Mouse (Mus musculus): ENCODE results near the gene Klhdc7b. TPM values are rescaled to one million over a fixed set of nuclear protein-coding genes. Genes with fewer than 3 reads are reported as not detected.

The Klhdc7b gene
- total RNA-seq, 2 experiments from 2014 or later: not detected

DNA sequence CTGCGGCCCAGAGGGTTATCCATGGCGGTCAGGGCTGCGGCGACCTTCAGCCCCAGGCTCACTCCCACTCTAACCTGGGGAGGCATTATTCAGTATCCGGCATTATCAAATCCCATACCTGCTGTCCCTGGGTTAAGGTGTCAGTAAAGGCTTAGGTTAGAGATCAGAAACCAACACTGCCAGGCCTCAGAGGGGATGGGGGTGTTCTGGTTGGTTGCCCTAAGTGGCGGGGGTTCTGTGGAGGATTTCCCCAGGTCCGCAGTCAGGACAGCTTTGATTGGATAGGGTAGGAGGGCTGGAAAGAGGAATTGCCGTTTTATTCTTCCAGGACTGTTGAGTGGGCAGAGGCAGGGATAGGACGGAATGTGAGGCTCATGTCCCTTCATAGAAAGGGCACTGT lies 10.4 kb upstream of the Klhdc7b start:
- no peak for ATAC-seq (replicated peaks; ENCODE audit: low FRiP score, poor library complexity, severe bottlenecking)

DNA sequence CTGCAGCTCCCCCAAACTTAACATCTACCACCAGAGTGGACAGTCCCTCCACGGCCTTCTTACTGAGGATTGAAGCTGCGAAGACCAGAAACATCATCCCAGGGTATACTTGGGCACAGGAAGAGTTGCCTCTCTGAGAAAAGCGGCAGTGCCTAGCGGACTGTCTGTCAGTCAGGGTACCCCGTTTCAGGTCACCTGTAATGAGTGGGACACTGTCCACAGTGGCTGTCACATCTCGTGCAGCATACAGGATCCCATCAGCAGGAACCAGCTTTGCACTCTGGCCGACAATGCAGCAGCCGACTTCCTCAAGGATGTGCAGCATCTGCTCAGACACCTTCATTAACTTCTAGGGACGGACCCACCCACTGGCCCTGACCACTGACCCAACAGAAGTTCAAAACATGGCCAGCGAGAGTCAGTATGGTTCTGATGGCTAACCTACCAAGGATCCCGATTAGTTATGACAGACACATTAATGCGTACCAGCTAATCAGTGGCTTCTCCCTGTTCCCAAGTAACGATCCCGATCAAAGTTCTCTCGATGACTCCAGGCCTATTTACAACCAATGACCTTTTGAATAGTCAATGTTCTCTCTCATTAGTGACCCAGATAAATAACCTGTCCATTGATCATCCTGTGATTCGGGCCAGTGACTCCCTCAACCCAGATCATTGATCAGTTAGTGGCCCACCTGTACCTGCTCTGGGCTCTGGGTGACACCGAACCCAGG lies 9.7 kb upstream of the Klhdc7b start:
- ATAC-seq (replicated peaks; ENCODE audit: low FRiP score, poor library complexity, severe bottlenecking): no peak

DNA sequence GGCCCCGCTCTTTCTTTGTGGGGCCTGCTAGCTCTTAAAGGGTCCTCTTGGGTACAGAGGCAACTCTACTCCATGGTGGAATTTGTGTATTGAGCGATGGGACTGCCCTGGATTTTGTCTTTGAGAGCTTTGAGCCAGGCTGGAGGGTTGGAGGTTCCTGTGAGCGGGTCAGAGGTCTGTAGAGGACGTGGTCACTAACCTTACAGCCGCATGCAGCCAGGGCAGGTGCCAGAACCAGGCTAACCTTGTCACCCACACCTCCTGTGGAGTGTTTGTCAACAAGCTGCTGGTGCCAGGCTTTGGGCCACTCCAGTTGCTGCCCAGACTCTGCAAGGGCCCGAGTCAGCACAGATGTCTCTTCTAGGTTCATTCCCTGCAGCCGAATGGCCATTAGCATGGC lies 8.7 kb upstream of the Klhdc7b start:
- ATAC-seq (replicated peaks; ENCODE audit: low FRiP score, poor library complexity, severe bottlenecking): no peak

GRCm38 (mm10) chr15:89376957-89377356 lies 7.8 kb upstream of the Klhdc7b start, which contains the start of gene Tymp:
Gene Tymp, minus strand, starts transcription at chr15:89377039.
- ATAC-seq (replicated peaks; ENCODE audit: low FRiP score, poor library complexity, severe bottlenecking): no peak

- ATAC-seq (replicated peaks; ENCODE audit: low FRiP score, poor library complexity, severe bottlenecking): no peak
Observed at GRCm38 (mm10) chr15:89377362-89377761, 7.4 kb upstream of the Klhdc7b start.

DNA sequence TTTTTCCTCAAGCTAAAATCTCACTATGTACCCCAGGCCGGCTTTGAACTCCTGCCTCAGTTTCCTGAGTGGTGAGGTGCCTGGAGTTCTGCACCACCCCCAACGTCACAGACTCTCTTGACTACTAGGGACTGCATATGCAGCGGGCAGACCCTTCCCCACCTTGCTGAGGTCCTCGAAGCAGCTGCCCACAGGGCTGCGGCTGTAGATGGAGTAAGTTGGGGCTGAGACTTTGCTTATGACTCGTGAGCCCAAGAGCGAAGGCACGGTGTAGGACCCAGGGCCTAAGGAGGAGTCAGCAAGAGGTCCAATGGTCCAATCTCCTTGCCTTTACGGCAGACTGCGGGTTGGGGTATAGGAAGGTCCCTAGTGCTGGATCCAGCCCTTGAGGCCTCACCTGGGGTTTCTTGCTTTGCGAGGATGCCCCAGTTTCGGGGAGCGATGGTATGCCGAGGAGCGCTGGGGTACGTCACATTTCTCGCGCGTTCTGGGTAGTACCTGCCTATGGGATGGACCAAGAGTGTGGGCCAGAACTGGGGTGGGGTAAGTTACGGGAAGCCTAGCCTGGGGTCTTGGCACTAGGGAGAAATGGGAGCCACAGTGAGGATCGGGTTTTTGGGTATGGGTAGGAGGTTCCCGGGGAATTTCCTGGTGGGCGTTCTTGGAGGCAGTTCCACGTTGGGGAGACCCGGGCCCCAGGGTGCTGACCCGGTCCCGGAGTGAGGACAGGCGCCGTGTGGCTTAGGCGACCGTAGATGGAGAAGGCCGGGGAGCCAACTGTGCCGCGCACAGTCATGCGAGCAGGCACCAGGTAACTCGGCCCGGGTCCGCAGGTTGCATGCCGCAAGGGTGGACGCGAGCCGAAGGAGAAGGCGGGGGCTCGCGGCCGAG lies 6.5 kb upstream of the Klhdc7b start:
- no peak for ATAC-seq (replicated peaks; ENCODE audit: low FRiP score, poor library complexity, severe bottlenecking)

- ATAC-seq (replicated peaks; ENCODE audit: low FRiP score, poor library complexity, severe bottlenecking): no peak
Observed at GRCm38 (mm10) chr15:89378831-89379401, 5.8 kb upstream of the Klhdc7b start, which contains the start of gene Odf3b. Gene Odf3b, minus strand, starts transcription at chr15:89379282.

DNA sequence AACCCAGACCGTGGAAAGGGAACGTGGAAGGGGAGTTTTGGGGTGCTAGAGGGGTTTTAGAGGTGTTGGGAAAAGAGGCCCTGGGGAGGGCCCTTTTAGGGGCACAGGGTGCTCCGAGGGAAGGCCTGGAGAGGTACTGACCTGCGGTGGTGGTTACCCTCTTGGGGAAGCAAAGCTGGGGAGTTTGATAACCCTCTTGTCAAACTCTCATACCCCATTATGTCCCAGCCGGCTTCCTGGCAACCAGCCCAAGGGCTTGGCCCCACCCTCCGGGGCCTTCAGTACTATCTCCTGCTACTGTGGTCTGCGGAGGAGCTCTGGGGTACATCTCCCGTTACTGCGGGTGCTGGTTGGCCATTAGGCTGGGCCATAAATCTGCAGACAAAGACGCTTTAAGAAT lies 5.3 kb upstream of the Klhdc7b start:
- no peak for ATAC-seq (replicated peaks; ENCODE audit: low FRiP score, poor library complexity, severe bottlenecking)

DNA sequence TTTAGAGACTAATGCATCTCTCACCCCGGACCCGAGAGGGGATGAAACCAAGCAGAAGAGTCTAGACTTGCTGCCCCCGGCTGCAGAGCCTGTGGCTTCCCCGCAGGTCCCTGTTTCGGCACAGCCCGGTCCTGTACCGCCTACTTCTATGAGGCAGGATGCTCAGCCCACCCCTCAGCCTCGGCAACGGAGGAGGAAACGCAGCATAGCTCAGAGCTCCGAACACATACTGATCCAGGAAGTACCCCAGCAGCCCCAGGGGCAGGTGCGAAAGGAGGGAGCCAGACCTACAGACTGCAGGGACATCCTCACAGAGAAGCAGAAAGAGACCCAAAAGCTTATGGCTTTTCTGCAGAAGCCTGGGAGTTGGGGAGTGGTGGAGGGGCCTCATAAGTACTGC lies 2.4 kb downstream of the Klhdc7b start:
- no peak for ATAC-seq (replicated peaks; ENCODE audit: low FRiP score, poor library complexity, severe bottlenecking)

DNA sequence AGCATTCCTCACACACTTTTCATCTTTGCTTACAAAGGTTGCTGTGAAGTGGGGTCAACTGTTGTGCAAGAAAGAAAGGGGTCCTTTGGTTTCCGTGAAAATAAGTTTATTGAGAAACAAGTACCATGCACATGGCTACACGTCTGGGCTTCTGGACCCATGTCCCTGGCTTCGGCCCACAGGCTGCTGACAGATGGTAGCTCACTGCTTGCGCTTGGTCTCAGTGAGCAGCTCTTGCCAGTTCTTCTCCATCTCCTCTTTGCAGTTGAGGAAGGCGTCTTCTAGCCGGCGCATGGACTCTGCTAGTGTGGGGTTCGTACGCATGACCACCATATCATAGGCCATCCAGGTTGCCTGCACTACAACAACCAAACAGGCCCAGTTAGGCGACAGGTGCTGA lies 5.4 kb downstream of the Klhdc7b start:
- no peak for ATAC-seq (replicated peaks; ENCODE audit: low FRiP score, poor library complexity, severe bottlenecking)

DNA sequence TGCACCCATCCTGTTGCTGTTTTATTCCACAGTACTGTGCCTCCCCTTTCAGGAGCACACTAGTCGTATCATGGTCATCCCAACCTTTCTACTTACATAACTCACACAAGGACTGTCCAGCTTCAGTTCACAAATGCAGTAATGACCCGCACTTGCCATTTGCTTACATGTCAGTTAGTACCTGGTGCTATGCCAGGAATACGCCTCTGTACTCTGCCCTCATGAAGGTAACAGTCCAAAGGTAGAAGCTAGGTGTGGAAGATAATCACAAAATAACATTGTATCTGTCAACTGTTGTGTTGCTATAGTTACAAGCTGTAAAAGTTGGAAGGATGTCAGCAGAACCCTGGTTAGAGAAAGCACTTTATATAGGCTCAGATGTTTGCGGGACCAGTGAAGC lies 12.2 kb downstream of the Klhdc7b start:
- ATAC-seq (replicated peaks; ENCODE audit: low FRiP score, poor library complexity, severe bottlenecking): no peak

DNA sequence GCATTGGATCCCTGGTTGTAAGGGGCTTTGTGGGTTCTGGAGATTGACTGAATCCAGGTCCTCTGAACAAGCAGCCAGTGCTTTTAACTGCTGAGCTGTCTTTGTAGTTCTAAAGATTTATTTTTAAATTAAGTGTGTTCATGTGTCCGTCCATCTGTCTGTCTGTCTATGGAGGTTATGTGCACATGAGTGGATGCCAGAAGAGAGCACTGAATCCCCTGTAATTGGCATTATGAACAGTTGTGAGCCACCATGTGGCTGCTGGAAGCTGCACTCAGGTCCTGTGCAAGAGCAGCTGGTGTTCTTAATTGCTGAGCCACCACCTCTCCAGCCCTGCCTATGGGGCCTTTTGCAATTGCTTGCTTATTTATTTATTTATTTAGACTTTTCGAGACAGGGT lies 13.4 kb downstream of the Klhdc7b start:
- ATAC-seq (replicated peaks; ENCODE audit: low FRiP score, poor library complexity, severe bottlenecking): no peak

DNA sequence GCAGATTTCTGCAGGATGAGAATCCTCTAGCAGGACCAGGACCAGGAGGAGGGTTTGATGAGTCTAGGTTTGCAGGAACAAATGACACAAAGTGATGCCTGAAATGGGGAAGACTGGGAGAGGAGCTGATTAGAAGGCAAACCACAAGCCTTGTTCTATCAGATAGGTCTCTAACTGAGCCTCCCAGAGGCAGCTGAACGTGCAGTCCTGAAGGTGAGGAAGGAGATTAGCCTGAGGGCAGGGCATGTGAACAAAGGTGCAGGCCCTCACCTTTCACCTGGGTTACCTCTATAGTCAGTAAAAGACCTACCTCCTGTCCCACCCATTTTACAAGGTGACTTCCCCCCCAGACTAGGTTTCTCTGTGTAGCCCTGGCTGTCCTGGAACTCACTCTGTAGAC lies 15.0 kb downstream of the Klhdc7b start:
- ATAC-seq (replicated peaks; ENCODE audit: low FRiP score, poor library complexity, severe bottlenecking): no peak

DNA sequence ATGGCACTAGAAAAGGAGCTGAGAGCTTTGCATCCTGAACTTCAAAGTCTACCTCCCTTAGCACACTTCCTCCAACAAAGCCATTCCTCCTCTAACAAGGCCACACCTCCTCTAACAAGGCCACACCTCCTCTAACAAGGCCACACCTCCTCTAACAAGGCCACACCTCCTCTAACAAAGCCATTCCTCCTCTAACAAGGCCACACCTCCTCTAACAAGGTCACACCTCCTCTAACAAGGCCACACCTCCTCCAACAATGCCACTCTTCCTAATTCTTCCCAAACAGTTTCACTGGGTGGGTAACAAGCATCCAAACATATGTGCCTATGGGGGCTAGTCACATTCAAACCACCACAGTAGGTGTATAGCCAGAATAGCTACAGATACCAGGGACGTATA lies 17.8 kb downstream of the Klhdc7b start:
- no peak for ATAC-seq (replicated peaks; ENCODE audit: low FRiP score, poor library complexity, severe bottlenecking)

GRCm38 (mm10) chr15:89404831-89405623 lies 20.3 kb downstream of the Klhdc7b start:
- no peak for ATAC-seq (replicated peaks; ENCODE audit: low FRiP score, poor library complexity, severe bottlenecking)

DNA sequence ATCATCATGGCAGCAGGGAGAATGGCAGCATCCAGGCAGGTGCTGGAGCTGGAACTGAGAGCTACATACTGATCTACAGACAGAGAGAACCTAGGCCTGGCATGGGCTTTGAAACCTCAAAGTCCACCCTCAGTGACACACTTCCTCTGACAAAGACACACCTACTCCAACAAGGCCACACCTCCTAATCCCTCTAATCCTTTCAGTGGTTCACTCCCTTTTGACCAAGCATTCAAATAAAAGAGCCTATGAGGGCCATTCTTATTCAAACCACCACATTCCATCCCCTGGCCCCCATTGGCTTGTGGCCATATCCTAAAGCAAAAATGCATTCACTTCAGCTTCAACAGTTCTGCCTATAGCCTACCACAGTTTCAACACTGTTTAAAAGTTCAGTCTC lies 22.0 kb downstream of the Klhdc7b start:
- no peak for ATAC-seq (replicated peaks; ENCODE audit: low FRiP score, poor library complexity, severe bottlenecking)

GRCm38 (mm10) chr15:89410118-89410517 lies 25.4 kb downstream of the Klhdc7b start, which contains the start of gene Syce3:
Gene Syce3, minus strand, starts transcription at chr15:89410503.
- ATAC-seq (replicated peaks; ENCODE audit: low FRiP score, poor library complexity, severe bottlenecking): no peak; the same call in 1 of the 2 replicates

DNA sequence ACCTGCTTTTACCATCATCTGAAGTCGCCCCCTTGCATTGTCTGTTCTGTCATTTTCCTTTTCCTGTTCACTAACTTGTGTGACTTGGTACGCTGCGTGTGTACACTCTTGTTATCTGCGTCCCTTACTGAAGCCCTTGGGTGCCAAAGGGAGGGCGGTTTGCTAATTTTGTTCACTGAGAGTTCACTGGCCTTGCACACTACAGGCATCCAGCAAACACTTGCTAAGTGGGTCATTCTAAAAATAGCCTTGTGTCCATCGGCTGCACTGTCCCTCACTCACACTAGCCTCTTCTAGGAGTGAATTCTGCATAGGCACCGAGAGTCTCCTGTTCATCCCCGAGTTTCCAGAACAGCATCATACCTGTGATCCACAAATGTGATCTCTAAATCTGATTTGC lies 30.6 kb downstream of the Klhdc7b start:
- no peak for ATAC-seq (replicated peaks; ENCODE audit: low FRiP score, poor library complexity, severe bottlenecking)

- no peak for ATAC-seq (replicated peaks; ENCODE audit: low FRiP score, poor library complexity, severe bottlenecking)
Observed at GRCm38 (mm10) chr15:89421938-89422337, 37.2 kb downstream of the Klhdc7b start.

GRCm38 (mm10) chr15:89424621-89425020 lies 39.9 kb downstream of the Klhdc7b start:
- ATAC-seq (replicated peaks; ENCODE audit: low FRiP score, poor library complexity, severe bottlenecking): no peak
